Comparison of ENCODE assay signal across 40 mouse cellular contexts in genomic region chr2:43546448-43546847, GRCm38 (mm10). TPM values are rescaled to one million over a fixed set of nuclear protein-coding genes. Genes with fewer than 3 reads are reported as not detected.
"Had no signal": no experiment of that assay in that cellular context is flagged by ENCODE, and none has a peak within 500 bp of the region (broad histone marks: within the 10 kb centered on the region; RNA-seq: fewer than 3 reads in every experiment).

No protein-coding gene starts in this region.

- ATAC-seq: hindbrain, embryonic 16.5 days; hindbrain, postnatal 0 days; inflammation-experienced regulatory T-cells, adult 6 months; intestine, embryonic 16.5 days had no signal

- H3K9me3 ChIP-seq: heart, embryonic 10.5 days; heart, embryonic 12.5 days; heart, embryonic 13.5 days; heart, embryonic 15.5 days; hindbrain, embryonic 10.5 days; hindbrain, embryonic 12.5 days; hindbrain, embryonic 13.5 days; hindbrain, embryonic 15.5 days; kidney, embryonic 15.5 days had no signal

- H3K36me3 ChIP-seq: heart, embryonic 10.5 days; heart, embryonic 12.5 days; heart, embryonic 13.5 days; heart, embryonic 15.5 days; hindbrain, embryonic 10.5 days; hindbrain, embryonic 12.5 days; hindbrain, embryonic 13.5 days; hindbrain, embryonic 15.5 days; kidney, embryonic 15.5 days had no signal

- DNase-seq: heart, adult 2 months; heart, postnatal 10 days; heart, postnatal 14 days; heart, postnatal 36 days; heart, postnatal 4 days; kidney, adult 11 months; kidney, adult 18-20 months; kidney, adult 2 months; kidney, adult 8-10 months; kidney, adult 9 months; kidney, postnatal 10 days; kidney, postnatal 14 days; kidney, postnatal 25 days; kidney, postnatal 36 days; kidney, postnatal 4 days; layer of hippocampus, adult 9-11 months; layer of hippocampus, postnatal 36 days had no signal

- H3K4me1 ChIP-seq: heart, embryonic 10.5 days; heart, embryonic 12.5 days; heart, embryonic 13.5 days; heart, embryonic 15.5 days; hindbrain, embryonic 10.5 days; hindbrain, embryonic 12.5 days; hindbrain, embryonic 13.5 days; hindbrain, embryonic 15.5 days; kidney, embryonic 15.5 days had no signal

- H3K27ac ChIP-seq: heart, adult 2 months; heart, embryonic 10.5 days; heart, embryonic 13.5 days; heart, embryonic 15.5 days; hindbrain, embryonic 10.5 days; hindbrain, embryonic 12.5 days; hindbrain, embryonic 13.5 days; hindbrain, embryonic 14.5 days; hindbrain, embryonic 15.5 days; hindbrain, postnatal 0 days; kidney, embryonic 15.5 days; kidney, postnatal 0 days; layer of hippocampus, adult 2 months had no signal

- H3K4me2 ChIP-seq: heart, embryonic 11.5 days; heart, embryonic 12.5 days; heart, embryonic 13.5 days; heart, embryonic 15.5 days; hindbrain, embryonic 12.5 days; hindbrain, embryonic 13.5 days; hindbrain, embryonic 14.5 days; hindbrain, embryonic 15.5 days; kidney, embryonic 15.5 days had no signal

- H3K4me3 ChIP-seq: heart, adult 2 months; heart, embryonic 10.5 days; heart, embryonic 12.5 days; heart, embryonic 13.5 days; heart, embryonic 15.5 days; hindbrain, embryonic 10.5 days; hindbrain, embryonic 12.5 days; hindbrain, embryonic 13.5 days; hindbrain, embryonic 15.5 days; kidney, embryonic 15.5 days; layer of hippocampus, adult 2 months had no signal

- H3K27me3 ChIP-seq: heart, embryonic 12.5 days; heart, embryonic 13.5 days; heart, embryonic 15.5 days; hindbrain, embryonic 12.5 days; hindbrain, embryonic 13.5 days; hindbrain, embryonic 15.5 days; kidney, embryonic 15.5 days had no signal

- H3K9ac ChIP-seq: heart, embryonic 12.5 days; heart, embryonic 13.5 days; heart, embryonic 15.5 days; hindbrain, embryonic 12.5 days; hindbrain, embryonic 13.5 days; hindbrain, embryonic 14.5 days; hindbrain, embryonic 15.5 days; kidney, embryonic 15.5 days had no signal

RNA-seq across cellular contexts. Expression of gene Kynu, which starts 8.7 kb away (rescaled TPM):
- total RNA-seq: heart, postnatal 14 days; heart, postnatal 25 days; heart, postnatal 36 days; heart, postnatal 4 days; hindbrain, postnatal 0 days; layer of hippocampus, adult 18-20 months; layer of hippocampus, adult 2 months; layer of hippocampus, postnatal 14 days; layer of hippocampus, postnatal 25 days; layer of hippocampus, postnatal 36 days had no signal
- polyA plus RNA-seq: heart, embryonic 11.5 days; heart, embryonic 12.5 days; heart, embryonic 14.5 days; heart, postnatal 0 days had no signal
